Mouse (Mus musculus): ENCODE measurements around the gene Crybg1. TPM values are rescaled to one million over a fixed set of nuclear protein-coding genes. Genes with fewer than 3 reads are reported as not detected.

The Crybg1 gene
- polyA plus RNA-seq, 1 experiment from 2014 or later = 0.43 TPM

GRCm38 (mm10) chr10:44029566-44029965 is 119.1 kb downstream of the Crybg1 start:
- H3K9ac ChIP-seq (ENCODE audit: low read length) = no peak overlapping the region
- no peak for ATAC-seq (ENCODE audit: insufficient number of reproducible peaks, low FRiP score, low TSS enrichment, low read depth)
- DNase-seq (ENCODE audit: low spot score) = no peak
- H3K4me1 ChIP-seq (ENCODE audit: control insufficient read depth, insufficient read depth, low read length) = no peaks in the 10 kb centered on the region
- no peaks in the 10 kb centered on the region for H3K9me3 ChIP-seq (ENCODE audit: control insufficient read depth, low read length)
- 76% methylated on average over 3 of the region's 3 CpGs for WGBS
- H3K27me3 ChIP-seq (ENCODE audit: control insufficient read depth, insufficient read depth, low read length) = no peaks in the 10 kb centered on the region
- no peak overlapping the region for H3K4me2 ChIP-seq (ENCODE audit: low read depth, severe bottlenecking)
- H3K27ac ChIP-seq (replicated peaks; ENCODE audit: low read depth, low read length) = no peak overlapping the region
- H3K36me3 ChIP-seq (ENCODE audit: control insufficient read depth, insufficient read depth, low read length) = no peaks in the 10 kb centered on the region
- H3K4me3 ChIP-seq (ENCODE audit: low read depth, low read length) = no peak overlapping the region

- H3K4me2 ChIP-seq (ENCODE audit: low read depth, severe bottlenecking) = no peak overlapping the region
- no peaks in the 10 kb centered on the region for H3K27me3 ChIP-seq (ENCODE audit: control insufficient read depth, insufficient read depth, low read length)
- DNase-seq (ENCODE audit: low spot score) = no peak
- H3K4me1 ChIP-seq (ENCODE audit: control insufficient read depth, insufficient read depth, low read length) = no peaks in the 10 kb centered on the region
- no peaks in the 10 kb centered on the region for H3K9me3 ChIP-seq (ENCODE audit: control insufficient read depth, low read length)
- no peak overlapping the region for H3K27ac ChIP-seq (replicated peaks; ENCODE audit: low read depth, low read length)
- H3K4me3 ChIP-seq (ENCODE audit: low read depth, low read length) = no peak overlapping the region
- ATAC-seq (ENCODE audit: insufficient number of reproducible peaks, low FRiP score, low TSS enrichment, low read depth) = no peak
- H3K9ac ChIP-seq (ENCODE audit: low read length) = no peak overlapping the region
- no peaks in the 10 kb centered on the region for H3K36me3 ChIP-seq (ENCODE audit: control insufficient read depth, insufficient read depth, low read length)
- 60% methylated on average over 1 of the region's 1 CpGs for WGBS
These were observed 121.4 kb downstream of the Crybg1 start for GRCm38 (mm10) chr10:44027226-44027625.

- H3K9ac ChIP-seq (ENCODE audit: low read length) = no peak overlapping the region
- H3K36me3 ChIP-seq (ENCODE audit: control insufficient read depth, insufficient read depth, low read length) = no peaks in the 10 kb centered on the region
- ATAC-seq (ENCODE audit: insufficient number of reproducible peaks, low FRiP score, low TSS enrichment, low read depth) (no peak), DNase-seq (ENCODE audit: low spot score) (no peak)
- no peaks in the 10 kb centered on the region for H3K9me3 ChIP-seq (ENCODE audit: control insufficient read depth, low read length)
- no peak overlapping the region for H3K4me2 ChIP-seq (ENCODE audit: low read depth, severe bottlenecking)
- H3K27ac ChIP-seq (replicated peaks; ENCODE audit: low read depth, low read length) = no peak overlapping the region
- WGBS = 86% methylated on average over 1 of the region's 1 CpGs
- no peaks in the 10 kb centered on the region for H3K27me3 ChIP-seq (ENCODE audit: control insufficient read depth, insufficient read depth, low read length)
- no peak overlapping the region for H3K4me3 ChIP-seq (ENCODE audit: low read depth, low read length)
- no peaks in the 10 kb centered on the region for H3K4me1 ChIP-seq (ENCODE audit: control insufficient read depth, insufficient read depth, low read length)
These were observed 122.5 kb downstream of the Crybg1 start for GRCm38 (mm10) chr10:44026105-44026504.

- Histone ChIP-seq H3K4me2 (ENCODE audit: low read depth, severe bottlenecking) (no peak overlapping the region), H3K9ac (ENCODE audit: low read length) (no peak overlapping the region), H3K9me3 (ENCODE audit: control insufficient read depth, low read length) (no peaks in the 10 kb centered on the region), H3K4me3 (ENCODE audit: low read depth, low read length) (no peak overlapping the region), H3K36me3 (ENCODE audit: control insufficient read depth, insufficient read depth, low read length) (no peaks in the 10 kb centered on the region), H3K27ac (replicated peaks; ENCODE audit: low read depth, low read length) (no peak overlapping the region), H3K4me1 (ENCODE audit: control insufficient read depth, insufficient read depth, low read length) (no peaks in the 10 kb centered on the region), H3K27me3 (ENCODE audit: control insufficient read depth, insufficient read depth, low read length) (no peaks in the 10 kb centered on the region)
- WGBS = 54% methylated on average over 10 of the region's 10 CpGs
- DNase-seq (ENCODE audit: low spot score) (no peak), ATAC-seq (ENCODE audit: insufficient number of reproducible peaks, low FRiP score, low TSS enrichment, low read depth) (no peak)
These were observed 123.9 kb downstream of the Crybg1 start for GRCm38 (mm10) chr10:44024705-44025104.

GRCm38 (mm10) chr10:44020141-44020540 is 128.5 kb downstream of the Crybg1 start:
- DNase-seq (ENCODE audit: low spot score) = no peak
- H3K36me3 ChIP-seq (ENCODE audit: control insufficient read depth, insufficient read depth, low read length) = no peaks in the 10 kb centered on the region
- no peaks in the 10 kb centered on the region for H3K4me1 ChIP-seq (ENCODE audit: control insufficient read depth, insufficient read depth, low read length)
- no peak overlapping the region for H3K9ac ChIP-seq (ENCODE audit: low read length)
- H3K27me3 ChIP-seq (ENCODE audit: control insufficient read depth, insufficient read depth, low read length) = no peaks in the 10 kb centered on the region
- H3K4me3 ChIP-seq (ENCODE audit: low read depth, low read length) = no peak overlapping the region
- ATAC-seq (ENCODE audit: insufficient number of reproducible peaks, low FRiP score, low TSS enrichment, low read depth) = no peak
- no peak overlapping the region for H3K27ac ChIP-seq (replicated peaks; ENCODE audit: low read depth, low read length)
- 72% methylated on average over 4 of the region's 4 CpGs for WGBS
- H3K9me3 ChIP-seq (ENCODE audit: control insufficient read depth, low read length) = no peaks in the 10 kb centered on the region
- H3K4me2 ChIP-seq (ENCODE audit: low read depth, severe bottlenecking) = no peak overlapping the region

- 88% methylated on average over 4 of the region's 4 CpGs for WGBS
- Histone ChIP-seq H3K9me3 (ENCODE audit: control insufficient read depth, low read length) (no peaks in the 10 kb centered on the region), H3K27me3 (ENCODE audit: control insufficient read depth, insufficient read depth, low read length) (no peaks in the 10 kb centered on the region)
These were observed 130.1 kb downstream of the Crybg1 start for GRCm38 (mm10) chr10:44018562-44018961.

GRCm38 (mm10) chr10:44015631-44016030 is 133.0 kb downstream of the Crybg1 start:
- Histone ChIP-seq H3K27ac (replicated peaks; ENCODE audit: low read depth, low read length) (no peak overlapping the region), H3K36me3 (ENCODE audit: control insufficient read depth, insufficient read depth, low read length) (no peaks in the 10 kb centered on the region), H3K4me2 (ENCODE audit: low read depth, severe bottlenecking) (no peak overlapping the region), H3K4me1 (ENCODE audit: control insufficient read depth, insufficient read depth, low read length) (no peaks in the 10 kb centered on the region), H3K9ac (ENCODE audit: low read length) (no peak overlapping the region), H3K4me3 (ENCODE audit: low read depth, low read length) (no peak overlapping the region), H3K9me3 (ENCODE audit: control insufficient read depth, low read length) (no peaks in the 10 kb centered on the region), H3K27me3 (ENCODE audit: control insufficient read depth, insufficient read depth, low read length) (no peaks in the 10 kb centered on the region)
- DNase-seq (ENCODE audit: low spot score) (no peak), ATAC-seq (ENCODE audit: insufficient number of reproducible peaks, low FRiP score, low TSS enrichment, low read depth) (no peak)
- WGBS = 79% methylated on average over 2 of the region's 2 CpGs

More at GRCm38 (mm10) chr10:44018562-44018961, 130.1 kb downstream of the Crybg1 start:
- no peak for DNase-seq (ENCODE audit: low spot score)
- no peak for ATAC-seq (ENCODE audit: insufficient number of reproducible peaks, low FRiP score, low TSS enrichment, low read depth)
- Histone ChIP-seq H3K36me3 (ENCODE audit: control insufficient read depth, insufficient read depth, low read length) (no peaks in the 10 kb centered on the region), H3K4me2 (ENCODE audit: low read depth, severe bottlenecking) (no peak overlapping the region), H3K27ac (replicated peaks; ENCODE audit: low read depth, low read length) (no peak overlapping the region), H3K4me1 (ENCODE audit: control insufficient read depth, insufficient read depth, low read length) (no peaks in the 10 kb centered on the region), H3K4me3 (ENCODE audit: low read depth, low read length) (no peak overlapping the region), H3K9ac (ENCODE audit: low read length) (no peak overlapping the region)

GRCm38 (mm10) chr10:44013885-44014284 is 134.8 kb downstream of the Crybg1 start:
- Histone ChIP-seq H3K36me3 (ENCODE audit: control insufficient read depth, insufficient read depth, low read length) (no peaks in the 10 kb centered on the region), H3K4me2 (ENCODE audit: low read depth, severe bottlenecking) (no peak overlapping the region), H3K4me3 (ENCODE audit: low read depth, low read length) (no peak overlapping the region), H3K4me1 (ENCODE audit: control insufficient read depth, insufficient read depth, low read length) (no peaks in the 10 kb centered on the region), H3K27ac (replicated peaks; ENCODE audit: low read depth, low read length) (no peak overlapping the region), H3K9ac (ENCODE audit: low read length) (no peak overlapping the region), H3K9me3 (ENCODE audit: control insufficient read depth, low read length) (no peaks in the 10 kb centered on the region), H3K27me3 (ENCODE audit: control insufficient read depth, insufficient read depth, low read length) (no peaks in the 10 kb centered on the region)
- ATAC-seq (ENCODE audit: insufficient number of reproducible peaks, low FRiP score, low TSS enrichment, low read depth) (no peak), DNase-seq (ENCODE audit: low spot score) (no peak)
- WGBS = 77% methylated on average over 4 of the region's 4 CpGs

- Histone ChIP-seq H3K4me3 (ENCODE audit: low read depth, low read length) (no peak overlapping the region), H3K9me3 (ENCODE audit: control insufficient read depth, low read length) (no peaks in the 10 kb centered on the region)
- WGBS = 86% methylated on average over 7 of the region's 7 CpGs
These were observed 137.2 kb downstream of the Crybg1 start for GRCm38 (mm10) chr10:44011408-44011807.

More at GRCm38 (mm10) chr10:44011408-44011807, 137.2 kb downstream of the Crybg1 start:
- Histone ChIP-seq H3K27me3 (ENCODE audit: control insufficient read depth, insufficient read depth, low read length) (0 out of 2 replicates have a peak, but pooled peaks cover 5% of the 10 kb centered on the region), H3K4me1 (ENCODE audit: control insufficient read depth, insufficient read depth, low read length) (no peaks in the 10 kb centered on the region), H3K4me2 (ENCODE audit: low read depth, severe bottlenecking) (no peak overlapping the region), H3K27ac (replicated peaks; ENCODE audit: low read depth, low read length) (no peak overlapping the region), H3K9ac (ENCODE audit: low read length) (no peak overlapping the region), H3K36me3 (ENCODE audit: control insufficient read depth, insufficient read depth, low read length) (no peaks in the 10 kb centered on the region)
- ATAC-seq (ENCODE audit: insufficient number of reproducible peaks, low FRiP score, low TSS enrichment, low read depth) (no peak), DNase-seq (ENCODE audit: low spot score) (no peak)

All from limb, embryonic 11.5 days (tissue).